Mouse (Mus musculus) c-Kit-negative CD71-positive TER-119-positive erythroid progenitor cells, embryonic 14.5 days (primary cell): ENCODE results near the gene Olfr129.

Experiments
- DNase-seq: peaks from one replicate; pipeline ENCODE4 v3.0.0-alpha.2; 2013; ENCODE audit warnings: low read depth, low spot score

Olfr129 gene

GRCm38 (mm10) chr17:38059979-38060378 lies at the start of gene Olfr129:
Gene Olfr129, minus strand, starts transcription at chr17:38060079.
- no peak for DNase-seq

GRCm38 (mm10) chr17:38088593-38088992 lies 28.7 kb upstream of the Olfr129 start, which contains the start of gene Olfr131:
Gene Olfr131, minus strand, starts transcription at chr17:38088693.
- no peak for DNase-seq

DNA sequence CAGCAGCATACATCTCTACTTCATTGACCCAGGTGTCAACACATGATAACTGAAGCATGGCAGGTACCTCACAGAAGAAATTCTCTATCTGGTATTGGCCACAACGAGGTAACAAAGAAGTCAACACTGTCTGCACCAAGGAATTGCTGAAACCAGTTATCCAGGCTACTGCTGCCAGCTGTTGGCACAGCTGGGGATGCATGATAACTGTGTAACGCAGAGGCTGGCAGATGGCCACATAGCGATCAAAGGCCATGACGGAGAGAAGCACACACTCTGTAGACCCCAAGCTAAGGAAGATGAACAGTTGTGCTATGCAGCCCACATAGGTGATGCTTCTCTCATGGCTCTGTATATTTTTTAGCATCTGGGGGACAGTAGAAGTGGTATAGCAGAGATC lies 22.5 kb upstream of the Olfr129 start:
- DNase-seq: no peak

- no peak for DNase-seq
Measured at GRCm38 (mm10) chr17:38063621-38064020, 3.7 kb upstream of the Olfr129 start, which contains the start of gene Olfr130. Gene Olfr130, plus strand, starts transcription at chr17:38063921.

DNA sequence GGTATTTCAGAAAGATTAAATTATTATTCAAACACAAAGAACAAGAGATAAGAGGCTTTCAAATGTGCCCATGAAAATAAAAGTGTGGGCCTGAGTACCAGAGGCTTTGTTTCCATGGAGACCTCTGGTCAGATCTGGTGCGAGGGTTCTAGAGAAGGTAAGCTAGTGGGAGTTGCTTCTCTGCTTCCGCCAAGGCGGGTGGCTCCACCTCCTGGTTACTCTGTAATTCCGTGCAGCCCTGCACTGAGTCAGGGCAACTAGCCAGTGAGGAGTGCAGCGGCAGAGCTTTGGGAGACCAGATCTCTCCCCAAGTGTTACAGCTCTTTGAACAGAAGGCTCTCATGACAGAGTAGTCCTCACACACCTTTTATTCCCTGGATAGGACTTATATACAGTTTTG lies 33.6 kb downstream of the Olfr129 start:
- DNase-seq: no peak

GRCm38 (mm10) chr17:38016341-38016740 lies 43.5 kb downstream of the Olfr129 start:
- DNase-seq: no peak

DNA sequence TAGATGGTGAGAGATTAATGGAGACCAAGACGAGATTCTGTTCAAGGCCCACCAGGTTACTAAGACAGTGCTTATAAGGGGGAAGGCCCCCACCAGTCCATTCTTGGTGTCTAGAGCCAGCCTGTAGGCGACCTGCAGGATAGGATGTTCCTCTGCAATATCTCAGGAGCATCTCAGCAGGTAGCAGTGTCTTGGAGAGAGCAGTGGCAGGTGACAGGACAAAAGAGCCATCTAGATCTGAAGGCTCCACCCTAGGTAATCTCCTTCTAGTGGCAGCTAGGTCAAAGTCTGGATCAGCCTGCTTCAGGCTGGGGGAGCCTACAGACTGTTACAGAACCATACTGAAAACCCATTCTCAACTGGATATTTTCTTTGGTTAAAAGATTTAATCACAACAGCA lies 54.9 kb downstream of the Olfr129 start:
- no peak for DNase-seq
